Mouse (Mus musculus): ENCODE results near the gene Slc30a1.

GRCm38 (mm10) chr1:191908906-191909305, 2.3 kb downstream of the Slc30a1 start:
- TF ChIP-seq CTCF (IDR thresholded peaks at IDR 0.05; ENCODE audit: low read depth, low read length) = no peak
- no peak for TF ChIP-seq POLR2A (IDR thresholded peaks at IDR 0.05; ENCODE audit: extremely low read depth, insufficient read depth, low read length)
